Mouse (Mus musculus) spleen, adult 18-20 months (tissue): ENCODE data around the gene Elmod2.

Experiments used
- DNase-seq, 2 experiments: peaks; one replicate each; pipeline ENCODE4 v3.0.0; 2022; ENCODE audit warnings: mixed read lengths in 2 of 2

The Elmod2 gene

DNA sequence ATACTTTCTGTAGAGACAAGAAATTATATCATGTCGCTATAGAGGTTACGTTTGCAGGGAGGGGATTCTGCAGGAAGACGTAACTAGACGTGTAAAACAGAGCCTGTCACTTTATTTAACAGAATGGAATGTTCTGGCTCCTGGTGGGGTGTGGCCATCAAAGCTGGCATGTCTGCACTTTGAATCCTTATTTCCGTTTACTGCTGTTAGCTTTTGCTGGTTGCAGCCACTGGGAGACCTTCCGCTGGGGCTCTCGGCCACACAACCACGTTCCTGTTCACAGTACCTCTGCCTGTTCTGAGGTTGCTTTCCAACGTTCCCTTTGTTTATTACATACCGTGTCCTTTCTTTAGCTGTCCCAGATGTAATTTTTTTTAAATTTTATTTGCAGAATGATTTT lies 59.8 kb downstream of the Elmod2 start:
- no peak for DNase-seq

DNA sequence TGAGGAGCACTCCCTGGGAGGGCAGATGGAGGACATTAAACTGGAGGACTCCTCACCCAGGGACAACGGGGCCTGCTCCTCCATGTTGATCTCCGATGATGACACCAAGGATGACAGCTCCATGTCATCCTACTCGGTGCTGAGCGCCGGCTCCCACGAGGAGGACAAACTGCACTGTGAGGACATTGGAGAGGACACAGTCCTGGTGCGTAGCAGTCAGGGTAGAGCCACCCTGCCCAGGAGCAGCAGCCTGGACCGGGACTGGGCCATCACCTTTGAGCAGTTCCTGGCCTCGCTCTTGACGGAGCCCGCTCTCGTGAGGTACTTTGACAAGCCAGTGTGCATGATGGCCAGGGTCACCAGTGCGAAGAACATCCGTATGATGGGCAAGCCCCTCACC lies 61.1 kb downstream of the Elmod2 start:
- DNase-seq = no peak
